Mouse (Mus musculus): ENCODE data around the gene Tufm.

- TF ChIP-seq CTCF (IDR thresholded peaks at IDR 0.05; ENCODE audit: low read depth) = no peak
- TF ChIP-seq EP300 (IDR thresholded peaks at IDR 0.05; ENCODE audit: low read depth) = no peak
Measured at GRCm38 (mm10) chr7:126523316-126523715, 36.2 kb downstream of the Tufm start.
